Mouse (Mus musculus) erythroblast, embryonic 14.5 days (primary cell): ENCODE data around the gene Gbp4.

Source experiments
- GATA1 ChIP-seq: IDR thresholded peaks from 2 replicates; pipeline ENCODE4 v1.6.1; 2012; ENCODE audit warnings: low read length, inconsistent platforms, mixed read lengths
- TAL1 ChIP-seq: IDR thresholded peaks from 3 replicates; pipeline ENCODE4 v1.6.1; 2012; ENCODE audit warnings: low read length, inconsistent platforms, mixed read lengths

DNA sequence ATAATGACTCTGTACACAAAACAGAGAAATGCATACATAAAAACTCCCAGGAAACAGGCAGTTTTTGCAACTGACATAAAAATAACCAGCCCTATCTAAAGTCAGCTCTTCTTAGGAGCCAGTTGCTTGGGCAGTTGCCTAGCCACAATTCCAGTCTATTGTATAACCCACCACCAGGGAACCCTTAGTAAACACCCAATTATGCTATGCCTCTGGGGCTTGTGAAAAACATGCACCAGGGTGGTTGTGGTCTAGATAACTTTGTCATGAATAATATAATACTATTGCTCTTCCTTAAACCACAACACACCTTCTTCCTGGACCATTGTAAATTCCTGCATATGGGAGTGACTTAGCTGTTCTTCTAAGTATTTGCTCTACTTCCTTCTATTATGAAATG, 14.7 kb upstream of the Gbp4 start:
- TF ChIP-seq TAL1 (no peak), GATA1 (no peak)
